ENCODE assay signal across 26 mouse cellular contexts in the genomic region with DNA sequence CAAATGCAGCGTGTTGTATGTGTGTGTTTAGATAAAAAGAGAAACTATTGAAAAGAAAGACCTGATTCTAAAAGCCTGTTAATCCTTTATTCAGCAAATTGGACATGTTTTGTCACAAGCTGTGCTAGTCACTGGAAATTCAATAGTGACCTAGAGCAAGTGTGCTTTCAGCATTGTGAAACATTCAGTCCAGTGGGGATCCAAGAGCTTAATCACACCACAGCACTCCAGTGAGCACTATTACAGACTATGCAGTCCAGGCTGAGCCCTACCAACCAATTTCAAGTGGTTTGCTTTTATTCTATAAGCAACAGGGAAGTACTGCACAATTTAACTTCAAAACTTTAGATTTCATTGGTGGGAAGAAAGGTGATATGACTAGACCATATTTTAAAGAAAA.
DNase-seq lines count a peak whose midpoint lies in the region; ATAC-seq and TF ChIP-seq lines count a peak whose summit lies in the region.
"Had no signal": no experiment of that assay in that cellular context is flagged by ENCODE, and none has a peak within 500 bp of the region (broad histone marks: within the 10 kb centered on the region; RNA-seq: fewer than 3 reads in every experiment).

No protein-coding gene starts in this region.

- no peaks in the 10 kb centered on the region for H3K27me3 ChIP-seq in forebrain, embryonic 12.5 days
- no peaks in the 10 kb centered on the region for H3K27me3 ChIP-seq in forebrain, postnatal 0 days (ENCODE audit: insufficient read depth, low read length)
- no peaks in the 10 kb centered on the region for H3K27me3 ChIP-seq in midbrain, embryonic 12.5 days
- no peaks in the 10 kb centered on the region for H3K27me3 ChIP-seq in midbrain, embryonic 14.5 days (ENCODE audit: control insufficient read depth, insufficient read depth, low read length)
- no peaks in the 10 kb centered on the region for H3K27me3 ChIP-seq in forebrain, embryonic 16.5 days (replicated peaks; ENCODE audit: control insufficient read depth, insufficient read depth, low read length)
- no peaks in the 10 kb centered on the region for H3K27me3 ChIP-seq in liver, postnatal 0 days (ENCODE audit: insufficient read depth, low read length)
- H3K27me3 ChIP-seq: embryonic facial prominence, embryonic 12.5 days; embryonic facial prominence, embryonic 15.5 days; heart, embryonic 13.5 days had no signal

- no peak for TF ChIP-seq CTCF in forebrain, postnatal 0 days (IDR thresholded peaks at IDR 0.05; ENCODE audit: low read depth)
- no peak for TF ChIP-seq CTCF in liver, postnatal 0 days (IDR thresholded peaks at IDR 0.05; ENCODE audit: low read depth)

- H3K9ac ChIP-seq in forebrain, embryonic 12.5 days: no peak overlapping the region
- H3K9ac ChIP-seq in forebrain, postnatal 0 days: no peak overlapping the region
- H3K9ac ChIP-seq in midbrain, embryonic 12.5 days (replicated peaks): no peak overlapping the region
- H3K9ac ChIP-seq in midbrain, embryonic 14.5 days (replicated peaks; ENCODE audit: low read length): no peak overlapping the region
- H3K9ac ChIP-seq in forebrain, embryonic 16.5 days (replicated peaks; ENCODE audit: low read depth, low read length): no peak overlapping the region
- H3K9ac ChIP-seq in liver, postnatal 0 days (replicated peaks): no peak overlapping the region
- H3K9ac ChIP-seq: embryonic facial prominence, embryonic 12.5 days; embryonic facial prominence, embryonic 15.5 days; heart, embryonic 13.5 days; hindbrain, embryonic 14.5 days had no signal

- no peaks in the 10 kb centered on the region for H3K4me1 ChIP-seq in forebrain, embryonic 12.5 days
- H3K4me1 ChIP-seq in forebrain, postnatal 0 days (ENCODE audit: insufficient read depth): no peaks in the 10 kb centered on the region
- H3K4me1 ChIP-seq in midbrain, embryonic 12.5 days: no peaks in the 10 kb centered on the region
- H3K4me1 ChIP-seq in midbrain, embryonic 14.5 days (ENCODE audit: control insufficient read depth, insufficient read depth, low read length): no peaks in the 10 kb centered on the region
- no peaks in the 10 kb centered on the region for H3K4me1 ChIP-seq in forebrain, embryonic 16.5 days (replicated peaks; ENCODE audit: control insufficient read depth, insufficient read depth, low read length)
- H3K4me1 ChIP-seq in liver, postnatal 0 days (ENCODE audit: insufficient read depth): no peaks in the 10 kb centered on the region
- H3K4me1 ChIP-seq: embryonic facial prominence, embryonic 12.5 days; embryonic facial prominence, embryonic 15.5 days; heart, embryonic 10.5 days; heart, embryonic 13.5 days had no signal

- H3K9me3 ChIP-seq in forebrain, embryonic 12.5 days: no peaks in the 10 kb centered on the region
- H3K9me3 ChIP-seq in forebrain, postnatal 0 days (ENCODE audit: low read length): no peaks in the 10 kb centered on the region
- H3K9me3 ChIP-seq in midbrain, embryonic 12.5 days: no peaks in the 10 kb centered on the region
- no peaks in the 10 kb centered on the region for H3K9me3 ChIP-seq in midbrain, embryonic 14.5 days (ENCODE audit: control insufficient read depth, low read length)
- no peaks in the 10 kb centered on the region for H3K9me3 ChIP-seq in forebrain, embryonic 16.5 days (ENCODE audit: control insufficient read depth, low read length)
- no peaks in the 10 kb centered on the region for H3K9me3 ChIP-seq in liver, postnatal 0 days (ENCODE audit: low read length)
- H3K9me3 ChIP-seq: embryonic facial prominence, embryonic 12.5 days; embryonic facial prominence, embryonic 15.5 days; heart, embryonic 10.5 days; heart, embryonic 13.5 days had no signal

- no peak for DNase-seq in forebrain, postnatal 0 days
- no peak for DNase-seq in midbrain, embryonic 14.5 days
- DNase-seq in liver, postnatal 0 days: no peak
- DNase-seq: adrenal gland, adult 2 months; adrenal gland, postnatal 14 days; cerebellum, adult 11-12 months; cerebellum, adult 8-10 months; cerebellum, postnatal 10 days; cerebellum, postnatal 36 days; gastrocnemius, postnatal 10 days; gastrocnemius, postnatal 36 days; heart, adult 2 months; heart, postnatal 14 days; heart, postnatal 4 days had no signal

- TF ChIP-seq EP300 in liver, postnatal 0 days (IDR thresholded peaks at IDR 0.05; ENCODE audit: low read depth): no peak

- WGBS in forebrain, embryonic 12.5 days: 27% methylated on average over 1 of the region's 1 CpGs
- 13% methylated on average over 1 of the region's 1 CpGs for WGBS in forebrain, postnatal 0 days
- 53% methylated on average over 1 of the region's 1 CpGs for WGBS in midbrain, embryonic 12.5 days
- WGBS in midbrain, embryonic 14.5 days: 62% methylated on average over 1 of the region's 1 CpGs
- 6% methylated on average over 1 of the region's 1 CpGs for WGBS in forebrain, embryonic 16.5 days
- WGBS in liver, postnatal 0 days (ENCODE audit: insufficient replicate concordance): 64% methylated on average over 1 of the region's 1 CpGs

- H3K4me2 ChIP-seq in forebrain, embryonic 12.5 days: no peak overlapping the region
- H3K4me2 ChIP-seq in forebrain, postnatal 0 days (ENCODE audit: low read depth): no peak overlapping the region
- no peak overlapping the region for H3K4me2 ChIP-seq in midbrain, embryonic 12.5 days (replicated peaks)
- no peak overlapping the region for H3K4me2 ChIP-seq in midbrain, embryonic 14.5 days (ENCODE audit: low read length)
- H3K4me2 ChIP-seq in forebrain, embryonic 16.5 days (ENCODE audit: low read length): no peak overlapping the region
- H3K4me2 ChIP-seq in liver, postnatal 0 days (ENCODE audit: low read depth, low read length): no peak overlapping the region
- H3K4me2 ChIP-seq: embryonic facial prominence, embryonic 12.5 days; embryonic facial prominence, embryonic 15.5 days; heart, embryonic 13.5 days; hindbrain, embryonic 14.5 days had no signal

- no peak overlapping the region for H3K27ac ChIP-seq in forebrain, embryonic 12.5 days
- H3K27ac ChIP-seq in forebrain, postnatal 0 days (ENCODE audit: low read depth, low read length): no peak overlapping the region
- H3K27ac ChIP-seq in midbrain, embryonic 12.5 days (replicated peaks): no peak overlapping the region
- H3K27ac ChIP-seq in midbrain, embryonic 14.5 days (replicated peaks; ENCODE audit: low read depth, low read length): no peak overlapping the region
- no peak overlapping the region for H3K27ac ChIP-seq in forebrain, embryonic 16.5 days (ENCODE audit: low read length)
- H3K27ac ChIP-seq in liver, postnatal 0 days (ENCODE audit: low read depth): no peak overlapping the region
- H3K27ac ChIP-seq: embryonic facial prominence, embryonic 12.5 days; embryonic facial prominence, embryonic 15.5 days; heart, adult 2 months; heart, embryonic 10.5 days; heart, embryonic 13.5 days; hindbrain, embryonic 14.5 days; hindbrain, postnatal 0 days had no signal

- ATAC-seq in forebrain, embryonic 12.5 days (ENCODE audit: low FRiP score): peak; percentile 68; the same call in 1 of the 2 replicates
- no peak for ATAC-seq in forebrain, postnatal 0 days
- ATAC-seq in midbrain, embryonic 12.5 days (ENCODE audit: low FRiP score, low read depth): 0 out of 2 replicates have a peak, but pooled peaks have one; percentile 49
- ATAC-seq in midbrain, embryonic 14.5 days (ENCODE audit: low FRiP score, low TSS enrichment): no peak
- 0 out of 2 replicates have a peak, but pooled peaks have one; percentile 26 for ATAC-seq in forebrain, embryonic 16.5 days
- no peak for ATAC-seq in liver, postnatal 0 days
- ATAC-seq: CD4-positive, CD25-positive, alpha-beta regulatory T cell, adult 4 months; hindbrain, postnatal 0 days; inflammation-experienced regulatory T-cells, adult 6 months; intestine, embryonic 16.5 days had no signal

- H3K36me3 ChIP-seq in forebrain, embryonic 12.5 days (replicated peaks): no peaks in the 10 kb centered on the region
- no peaks in the 10 kb centered on the region for H3K36me3 ChIP-seq in forebrain, postnatal 0 days (ENCODE audit: insufficient read depth)
- H3K36me3 ChIP-seq in midbrain, embryonic 12.5 days: no peaks in the 10 kb centered on the region
- H3K36me3 ChIP-seq in midbrain, embryonic 14.5 days (ENCODE audit: control insufficient read depth, insufficient read depth, low read length): no peaks in the 10 kb centered on the region
- no peaks in the 10 kb centered on the region for H3K36me3 ChIP-seq in forebrain, embryonic 16.5 days (ENCODE audit: control insufficient read depth, insufficient read depth)
- H3K36me3 ChIP-seq in liver, postnatal 0 days (replicated peaks; ENCODE audit: insufficient read depth, low read length): no peaks in the 10 kb centered on the region
- H3K36me3 ChIP-seq: embryonic facial prominence, embryonic 12.5 days; embryonic facial prominence, embryonic 15.5 days; heart, embryonic 10.5 days; heart, embryonic 13.5 days had no signal

- no peak overlapping the region for H3K4me3 ChIP-seq in forebrain, embryonic 12.5 days (replicated peaks)
- H3K4me3 ChIP-seq in forebrain, postnatal 0 days (ENCODE audit: low read depth, low read length): no peak overlapping the region
- no peak overlapping the region for H3K4me3 ChIP-seq in midbrain, embryonic 12.5 days
- no peak overlapping the region for H3K4me3 ChIP-seq in midbrain, embryonic 14.5 days (replicated peaks; ENCODE audit: low read depth, low read length)
- H3K4me3 ChIP-seq in forebrain, embryonic 16.5 days (replicated peaks; ENCODE audit: low read length): no peak overlapping the region
- H3K4me3 ChIP-seq in liver, postnatal 0 days (ENCODE audit: low read depth, low read length): no peak overlapping the region
- H3K4me3 ChIP-seq: embryonic facial prominence, embryonic 12.5 days; embryonic facial prominence, embryonic 15.5 days; heart, adult 2 months; heart, embryonic 10.5 days; heart, embryonic 13.5 days had no signal

Comparison
In these comparisons a context has a peak if more than half of its experiments do, and no peak if none do; other contexts are left out.
1. ATAC-seq: peak in forebrain, embryonic 12.5 days (single experiment), midbrain, embryonic 12.5 days (single experiment) and forebrain, embryonic 16.5 days (single experiment); none in forebrain, postnatal 0 days (single experiment), midbrain, embryonic 14.5 days (single experiment) and liver, postnatal 0 days (single experiment).